Mouse (Mus musculus): ENCODE data around the gene Hbb-bt. TPM values are rescaled to one million over a fixed set of nuclear protein-coding genes. Genes with fewer than 3 reads are reported as not detected.
"Not testable (repeated sequence)": the region's sequence is repeated elsewhere in the genome, so short reads cannot be mapped to it uniquely, and the experiment has no call there.

Gene Hbb-bt
- polyA plus RNA-seq, 1 experiment from 2014 or later: 4,593 TPM

GRCm38 (mm10) chr7:103827808-103828207 is 14.0 kb upstream of the Hbb-bt start, which contains the start of gene Hbb-bs:
Gene Hbb-bs, minus strand, starts transcription at chr7:103828096.
- no peaks in the 10 kb centered on the region for H3K4me1 ChIP-seq (replicated peaks; ENCODE audit: control insufficient read depth, insufficient read depth, low read length)
- no peak within 1 kb of the TSS for H3K9ac ChIP-seq (ENCODE audit: low read length)
- no peaks in the 10 kb centered on the region for H3K27me3 ChIP-seq (ENCODE audit: control insufficient read depth, insufficient read depth, low read depth, low read length)
- H3K4me3 ChIP-seq (ENCODE audit: low read length): no peak within 1 kb of the TSS
- H3K36me3 ChIP-seq (ENCODE audit: control insufficient read depth, insufficient read depth, low read length): no peaks in the 10 kb centered on the region
- H3K4me2 ChIP-seq (ENCODE audit: low read depth, low read length): no peak within 1 kb of the TSS
- no peak for ATAC-seq (ENCODE audit: low read depth)
- no peak within 1 kb of the TSS for H3K27ac ChIP-seq (ENCODE audit: low read length)
- WGBS: 88% methylated on average over 4 of the region's 4 CpGs
- no peaks in the 10 kb centered on the region for H3K9me3 ChIP-seq (ENCODE audit: control insufficient read depth, low read length)

GRCm38 (mm10) chr7:103827139-103827538 is 13.3 kb upstream of the Hbb-bt start:
- H3K9ac ChIP-seq (ENCODE audit: low read length); H3K9me3 ChIP-seq (ENCODE audit: control insufficient read depth, low read length); H3K4me2 ChIP-seq (ENCODE audit: low read depth, low read length); H3K27me3 ChIP-seq (ENCODE audit: control insufficient read depth, insufficient read depth, low read depth, low read length); ATAC-seq (ENCODE audit: low read depth); H3K4me3 ChIP-seq (ENCODE audit: low read length); H3K4me1 ChIP-seq (replicated peaks; ENCODE audit: control insufficient read depth, insufficient read depth, low read length); H3K27ac ChIP-seq (ENCODE audit: low read length); H3K36me3 ChIP-seq (ENCODE audit: control insufficient read depth, insufficient read depth, low read length): not testable (repeated sequence)
- no CpG with 5 or more reads among the region's 2 CpGs for WGBS

- no peak overlapping the region for H3K4me3 ChIP-seq (ENCODE audit: low read length)
- no peaks in the 10 kb centered on the region for H3K9me3 ChIP-seq (ENCODE audit: control insufficient read depth, low read length)
- no peaks in the 10 kb centered on the region for H3K36me3 ChIP-seq (ENCODE audit: control insufficient read depth, insufficient read depth, low read length)
- no peaks in the 10 kb centered on the region for H3K27me3 ChIP-seq (ENCODE audit: control insufficient read depth, insufficient read depth, low read depth, low read length)
- ATAC-seq (ENCODE audit: low read depth): no peak
- H3K9ac ChIP-seq (ENCODE audit: low read length): no peak overlapping the region
- H3K4me2 ChIP-seq (ENCODE audit: low read depth, low read length): no peak overlapping the region
- WGBS: 60% methylated on average over 3 of the region's 3 CpGs
- no peaks in the 10 kb centered on the region for H3K4me1 ChIP-seq (replicated peaks; ENCODE audit: control insufficient read depth, insufficient read depth, low read length)
- H3K27ac ChIP-seq (ENCODE audit: low read length): no peak overlapping the region
These were observed 12.6 kb upstream of the Hbb-bt start for GRCm38 (mm10) chr7:103826255-103826887.

- no peak for ATAC-seq (ENCODE audit: low read depth)
- no peak overlapping the region for H3K4me3 ChIP-seq (ENCODE audit: low read length)
- no peaks in the 10 kb centered on the region for H3K36me3 ChIP-seq (ENCODE audit: control insufficient read depth, insufficient read depth, low read length)
- H3K27me3 ChIP-seq (ENCODE audit: control insufficient read depth, insufficient read depth, low read depth, low read length): no peaks in the 10 kb centered on the region
- no peaks in the 10 kb centered on the region for H3K4me1 ChIP-seq (replicated peaks; ENCODE audit: control insufficient read depth, insufficient read depth, low read length)
- no peak overlapping the region for H3K9ac ChIP-seq (ENCODE audit: low read length)
- no peak overlapping the region for H3K27ac ChIP-seq (ENCODE audit: low read length)
- H3K4me2 ChIP-seq (ENCODE audit: low read depth, low read length): no peak overlapping the region
- H3K9me3 ChIP-seq (ENCODE audit: control insufficient read depth, low read length): no peaks in the 10 kb centered on the region
- WGBS: 84% methylated on average over 3 of the region's 3 CpGs
These were observed 11.9 kb upstream of the Hbb-bt start for GRCm38 (mm10) chr7:103825536-103826254.

GRCm38 (mm10) chr7:103824597-103824996 is 10.8 kb upstream of the Hbb-bt start:
- 76% methylated on average over 2 of the region's 2 CpGs for WGBS
- Histone ChIP-seq H3K4me1 (replicated peaks; ENCODE audit: control insufficient read depth, insufficient read depth, low read length) (no peaks in the 10 kb centered on the region), H3K36me3 (ENCODE audit: control insufficient read depth, insufficient read depth, low read length) (no peaks in the 10 kb centered on the region), H3K4me3 (ENCODE audit: low read length) (no peak overlapping the region), H3K4me2 (ENCODE audit: low read depth, low read length) (no peak overlapping the region), H3K9ac (ENCODE audit: low read length) (no peak overlapping the region), H3K9me3 (ENCODE audit: control insufficient read depth, low read length) (no peaks in the 10 kb centered on the region), H3K27me3 (ENCODE audit: control insufficient read depth, insufficient read depth, low read depth, low read length) (no peaks in the 10 kb centered on the region), H3K27ac (ENCODE audit: low read length) (no peak overlapping the region)
- ATAC-seq (ENCODE audit: low read depth): no peak

- ATAC-seq (ENCODE audit: low read depth); H3K9ac ChIP-seq (ENCODE audit: low read length): not testable (repeated sequence)
- no CpG with 5 or more reads among the region's 2 CpGs for WGBS
These were observed 1.3 kb upstream of the Hbb-bt start for GRCm38 (mm10) chr7:103815085-103815484.

GRCm38 (mm10) chr7:103813152-103813551 is 644 bp downstream of the Hbb-bt start:
- not testable (repeated sequence) for H3K36me3 ChIP-seq (ENCODE audit: control insufficient read depth, insufficient read depth, low read length); H3K4me3 ChIP-seq (ENCODE audit: low read length); H3K27ac ChIP-seq (ENCODE audit: low read length); ATAC-seq (ENCODE audit: low read depth); H3K27me3 ChIP-seq (ENCODE audit: control insufficient read depth, insufficient read depth, low read depth, low read length); H3K9ac ChIP-seq (ENCODE audit: low read length); H3K4me1 ChIP-seq (replicated peaks; ENCODE audit: control insufficient read depth, insufficient read depth, low read length); H3K9me3 ChIP-seq (ENCODE audit: control insufficient read depth, low read length); H3K4me2 ChIP-seq (ENCODE audit: low read depth, low read length)
- WGBS: no CpG with 5 or more reads among the region's 3 CpGs

More at GRCm38 (mm10) chr7:103815085-103815484, 1.3 kb upstream of the Hbb-bt start:
- H3K9me3 ChIP-seq (ENCODE audit: control insufficient read depth, low read length); H3K4me2 ChIP-seq (ENCODE audit: low read depth, low read length); H3K36me3 ChIP-seq (ENCODE audit: control insufficient read depth, insufficient read depth, low read length); H3K4me1 ChIP-seq (replicated peaks; ENCODE audit: control insufficient read depth, insufficient read depth, low read length); H3K27me3 ChIP-seq (ENCODE audit: control insufficient read depth, insufficient read depth, low read depth, low read length); H3K4me3 ChIP-seq (ENCODE audit: low read length); H3K27ac ChIP-seq (ENCODE audit: low read length): not testable (repeated sequence)

GRCm38 (mm10) chr7:103812174-103812573 is 1.6 kb downstream of the Hbb-bt start:
- Histone ChIP-seq H3K4me2 (ENCODE audit: low read depth, low read length) (no peak overlapping the region), H3K4me3 (ENCODE audit: low read length) (no peak overlapping the region), H3K9ac (ENCODE audit: low read length) (no peak overlapping the region), H3K27ac (ENCODE audit: low read length) (no peak overlapping the region), H3K4me1 (replicated peaks; ENCODE audit: control insufficient read depth, insufficient read depth, low read length) (no peaks in the 10 kb centered on the region), H3K27me3 (ENCODE audit: control insufficient read depth, insufficient read depth, low read depth, low read length) (no peaks in the 10 kb centered on the region), H3K9me3 (ENCODE audit: control insufficient read depth, low read length) (no peaks in the 10 kb centered on the region), H3K36me3 (ENCODE audit: control insufficient read depth, insufficient read depth, low read length) (no peaks in the 10 kb centered on the region)
- ATAC-seq (ENCODE audit: low read depth): no peak
- 50% methylated on average over 1 of the region's 1 CpGs for WGBS

GRCm38 (mm10) chr7:103811223-103811845 is 2.5 kb downstream of the Hbb-bt start:
- H3K9me3 ChIP-seq (ENCODE audit: control insufficient read depth, low read length): no peaks in the 10 kb centered on the region
- no peak overlapping the region for H3K4me2 ChIP-seq (ENCODE audit: low read depth, low read length)
- no peak overlapping the region for H3K9ac ChIP-seq (ENCODE audit: low read length)
- no peaks in the 10 kb centered on the region for H3K4me1 ChIP-seq (replicated peaks; ENCODE audit: control insufficient read depth, insufficient read depth, low read length)
- no peaks in the 10 kb centered on the region for H3K27me3 ChIP-seq (ENCODE audit: control insufficient read depth, insufficient read depth, low read depth, low read length)
- no peak overlapping the region for H3K4me3 ChIP-seq (ENCODE audit: low read length)
- no peak overlapping the region for H3K27ac ChIP-seq (ENCODE audit: low read length)
- H3K36me3 ChIP-seq (ENCODE audit: control insufficient read depth, insufficient read depth, low read length): no peaks in the 10 kb centered on the region
- WGBS: 83% methylated on average over 1 of the region's 1 CpGs
- ATAC-seq (ENCODE audit: low read depth): no peak
